Mouse (Mus musculus) E14TG2a.4 (cell line): ENCODE data around the gene Syt7.

ENCODE experiments used
- CTCF ChIP-seq: conservative IDR thresholded peaks from 2 replicates; pipeline ENCODE4 v1.5.1; 2014; ENCODE audit warnings: low read length
- NANOG ChIP-seq: IDR thresholded peaks from 2 replicates; pipeline ENCODE4 v1.6.1; 2014; ENCODE audit warnings: borderline replicate concordance, low read length, mixed read lengths

- TF ChIP-seq CTCF (no peak), NANOG (no peak)
These were observed 36.7 kb upstream of the Syt7 start for GRCm38 (mm10) chr19:10352218-10352617.
